19 mouse cellular contexts compared by ENCODE assay signal in genomic region chr2:102175741-102176433, GRCm38 (mm10). TPM values are rescaled to one million over a fixed set of nuclear protein-coding genes. Genes with fewer than 3 reads are reported as not detected.
A peak's percentile ranks its signal among the peaks of the same experiment; 100 is the strongest.
DNase-seq lines count a peak whose midpoint lies in the region; ATAC-seq and TF ChIP-seq lines count a peak whose summit lies in the region.
"Had no signal": no experiment of that assay in that cellular context is flagged by ENCODE, and none has a peak within 500 bp of the region (broad histone marks: within the 10 kb centered on the region; RNA-seq: fewer than 3 reads in every experiment).

No protein-coding gene starts in this region.

- no peak for DNase-seq in hindbrain, embryonic 10.5 days (ENCODE audit: low spot score)
- DNase-seq in lung, adult 2 months = no peak
- peak; percentile 25 for DNase-seq in limb, embryonic 14.5 days (ENCODE audit: low spot score)
- no peak for DNase-seq in yolk sac, embryonic 10.5 days (ENCODE audit: low spot score)
- DNase-seq: cerebellum, adult 9-10 months; heart, adult 11 months; heart, postnatal 14 days; kidney, adult 8-10 months; kidney, postnatal 25 days; layer of hippocampus, adult 9-11 months; liver; right cerebral cortex, postnatal 14 days; spleen, adult 18-20 months; thymus, postnatal 25 days had no signal

- H3K4me1 ChIP-seq in hindbrain, embryonic 12.5 days = peaks cover 12% of the 10 kb centered on the region
- H3K4me1 ChIP-seq in hindbrain, embryonic 10.5 days (replicated peaks) = no peaks in the 10 kb centered on the region
- peaks cover 15% of the 10 kb centered on the region for H3K4me1 ChIP-seq in lung, embryonic 16.5 days (replicated peaks; ENCODE audit: control insufficient read depth, insufficient read depth, low read length)
- no peaks in the 10 kb centered on the region; the same call in 1 of the 2 replicates for H3K4me1 ChIP-seq in lung, adult 2 months (ENCODE audit: control insufficient read depth, insufficient read depth, low read length)
- H3K4me1 ChIP-seq in embryonic facial prominence, embryonic 15.5 days = peaks cover 13% of the 10 kb centered on the region
- peaks cover 24% of the 10 kb centered on the region for H3K4me1 ChIP-seq in limb, embryonic 14.5 days (ENCODE audit: control insufficient read depth, insufficient read depth, low read length)

- TF ChIP-seq CTCF in lung, adult 2 months (IDR thresholded peaks at IDR 0.05; ENCODE audit: insufficient read depth, low read length) = no peak

- WGBS in hindbrain, embryonic 12.5 days = 85% methylated on average over 15 of the region's 15 CpGs
- WGBS in hindbrain, embryonic 10.5 days = 90% methylated on average over 15 of the region's 15 CpGs
- WGBS in lung, embryonic 16.5 days = 74% methylated on average over 15 of the region's 15 CpGs
- 70% methylated on average over 15 of the region's 15 CpGs for WGBS in lung, adult 2 months
- WGBS in embryonic facial prominence, embryonic 15.5 days = 66% methylated on average over 15 of the region's 15 CpGs
- 57% methylated on average over 15 of the region's 15 CpGs for whole genome bisulfite sequencing in limb, embryonic 14.5 days

- H3K36me3 ChIP-seq in hindbrain, embryonic 12.5 days = no peaks in the 10 kb centered on the region
- H3K36me3 ChIP-seq in hindbrain, embryonic 10.5 days = peaks cover 26% of the 10 kb centered on the region
- H3K36me3 ChIP-seq in lung, embryonic 16.5 days (ENCODE audit: control insufficient read depth, insufficient read depth, low read length) = no peaks in the 10 kb centered on the region; the same call in 1 of the 2 replicates
- 0 out of 2 replicates have a peak, but pooled peaks cover 4% of the 10 kb centered on the region for H3K36me3 ChIP-seq in embryonic facial prominence, embryonic 15.5 days
- no peaks in the 10 kb centered on the region for H3K36me3 ChIP-seq in limb, embryonic 14.5 days (ENCODE audit: control insufficient read depth, insufficient read depth, low read length)
- H3K36me3 ChIP-seq: heart, embryonic 12.5 days had no signal

- H3K27me3 ChIP-seq in hindbrain, embryonic 12.5 days = no peaks in the 10 kb centered on the region
- no peaks in the 10 kb centered on the region for H3K27me3 ChIP-seq in hindbrain, embryonic 10.5 days (ENCODE audit: insufficient read depth, poor library complexity, severe bottlenecking)
- H3K27me3 ChIP-seq in lung, embryonic 16.5 days (ENCODE audit: control insufficient read depth, insufficient read depth, low read depth, low read length) = no peaks in the 10 kb centered on the region
- H3K27me3 ChIP-seq in embryonic facial prominence, embryonic 15.5 days = no peaks in the 10 kb centered on the region
- no peaks in the 10 kb centered on the region for H3K27me3 ChIP-seq in limb, embryonic 14.5 days (ENCODE audit: control insufficient read depth, insufficient read depth, low read length)
- H3K27me3 ChIP-seq: heart, embryonic 12.5 days had no signal

- no peak for ATAC-seq in hindbrain, embryonic 12.5 days (ENCODE audit: low FRiP score)
- ATAC-seq in lung, embryonic 16.5 days (ENCODE audit: low read depth) = no peak
- peak; percentile 75 for ATAC-seq in embryonic facial prominence, embryonic 15.5 days (ENCODE audit: insufficient number of reproducible peaks, low FRiP score, low TSS enrichment, low read depth)
- ATAC-seq in limb, embryonic 14.5 days (ENCODE audit: low FRiP score, low read depth) = peak; percentile 88
- ATAC-seq: inflammation-experienced regulatory T-cells, adult 6 months had no signal

- H3K4me2 ChIP-seq in hindbrain, embryonic 12.5 days (replicated peaks) = no peak overlapping the region
- H3K4me2 ChIP-seq in lung, embryonic 16.5 days (ENCODE audit: low read depth, low read length) = no peak overlapping the region
- no peak overlapping the region for H3K4me2 ChIP-seq in embryonic facial prominence, embryonic 15.5 days (replicated peaks)
- H3K4me2 ChIP-seq in limb, embryonic 14.5 days (replicated peaks; ENCODE audit: low read depth, low read length, severe bottlenecking) = no peak overlapping the region; the same call in 1 of the 2 replicates
- H3K4me2 ChIP-seq: heart, embryonic 12.5 days had no signal

- H3K9ac ChIP-seq in hindbrain, embryonic 12.5 days = no peak overlapping the region
- no peak overlapping the region for H3K9ac ChIP-seq in lung, embryonic 16.5 days (ENCODE audit: low read length)
- H3K9ac ChIP-seq in embryonic facial prominence, embryonic 15.5 days = no peak overlapping the region
- no peak overlapping the region for H3K9ac ChIP-seq in limb, embryonic 14.5 days (ENCODE audit: low read depth, low read length, severe bottlenecking)
- H3K9ac ChIP-seq: heart, embryonic 12.5 days had no signal

- no peak for TF ChIP-seq POLR2A in lung, adult 2 months (IDR thresholded peaks at IDR 0.05; ENCODE audit: borderline replicate concordance, extremely low read depth, low read depth, low read length)
- TF ChIP-seq POLR2A in limb, embryonic 14.5 days (IDR thresholded peaks at IDR 0.05; ENCODE audit: borderline replicate concordance, extremely low read depth, insufficient read depth, insufficient read length) = no peak

- H3K27ac ChIP-seq in hindbrain, embryonic 12.5 days = 0 out of 2 replicates have a peak overlapping the region, but pooled peaks have one; percentile 35
- no peak overlapping the region for H3K27ac ChIP-seq in hindbrain, embryonic 10.5 days
- peak overlapping the region; percentile 18; the same call in 1 of the 2 replicates for H3K27ac ChIP-seq in lung, embryonic 16.5 days (ENCODE audit: low read length)
- 0 out of 2 replicates have a peak overlapping the region, but pooled peaks have one; percentile 48 for H3K27ac ChIP-seq in embryonic facial prominence, embryonic 15.5 days (replicated peaks)
- H3K27ac ChIP-seq in limb, embryonic 14.5 days (replicated peaks; ENCODE audit: low read depth, low read length) = peak overlapping the region; percentile 55

- no peaks in the 10 kb centered on the region for H3K9me3 ChIP-seq in hindbrain, embryonic 12.5 days (replicated peaks)
- H3K9me3 ChIP-seq in hindbrain, embryonic 10.5 days = no peaks in the 10 kb centered on the region
- H3K9me3 ChIP-seq in lung, embryonic 16.5 days (ENCODE audit: control insufficient read depth, low read length) = no peaks in the 10 kb centered on the region
- no peaks in the 10 kb centered on the region for H3K9me3 ChIP-seq in embryonic facial prominence, embryonic 15.5 days (replicated peaks)
- H3K9me3 ChIP-seq in limb, embryonic 14.5 days (ENCODE audit: control insufficient read depth, low read length) = no peaks in the 10 kb centered on the region
- H3K9me3 ChIP-seq: heart, embryonic 12.5 days had no signal

- H3K4me3 ChIP-seq in hindbrain, embryonic 12.5 days = no peak overlapping the region
- no peak overlapping the region for H3K4me3 ChIP-seq in hindbrain, embryonic 10.5 days
- H3K4me3 ChIP-seq in lung, embryonic 16.5 days (ENCODE audit: low read length) = no peak overlapping the region
- no peak overlapping the region for H3K4me3 ChIP-seq in lung, adult 2 months (replicated peaks; ENCODE audit: extremely low read depth, low read depth, low read length)
- no peak overlapping the region for H3K4me3 ChIP-seq in embryonic facial prominence, embryonic 15.5 days (replicated peaks)
- H3K4me3 ChIP-seq in limb, embryonic 14.5 days (replicated peaks; ENCODE audit: low read length) = no peak overlapping the region
- H3K4me3 ChIP-seq: heart, embryonic 12.5 days had no signal

RNA-seq across cellular contexts. Expression of gene Ldlrad3, which starts 10.3 kb away (rescaled TPM):
- polyA plus RNA-seq in hindbrain, embryonic 12.5 days (2016; fragmentation: Nextera tagmentation; extraction: Ambion mirVana) = 54.9 and 58.4 TPM in 2 replicates
- 54.4 and 55.9 TPM in 2 replicates for polyA plus RNA-seq in hindbrain, embryonic 10.5 days (2016; fragmentation: Nextera tagmentation; extraction: Ambion mirVana)
- polyA plus RNA-seq in lung, embryonic 16.5 days (2015; fragmentation: Nextera tagmentation; extraction: Ambion mirVana) = 47.2 and 50.0 TPM in 2 replicates
- 9.0 and 14.6 TPM in 2 replicates for polyA plus RNA-seq in lung, adult 2 months (2012; rRNA removed)
- polyA plus RNA-seq in embryonic facial prominence, embryonic 15.5 days (2015; fragmentation: Nextera tagmentation; extraction: Ambion mirVana) = 52.3 and 59.9 TPM in 2 replicates
- 45.1 and 53.4 TPM in 2 replicates for polyA plus RNA-seq in limb, embryonic 14.5 days (2012; rRNA removed)
- polyA plus RNA-seq in limb, embryonic 14.5 days (2014; fragmentation: Nextera tagmentation; extraction: Ambion mirVana) = 49.7 and 58.0 TPM in 2 replicates

Comparison
In these comparisons a context has a peak if more than half of its experiments do, and no peak if none do; other contexts are left out.
1. ATAC-seq: peak in embryonic facial prominence, embryonic 15.5 days (single experiment) and limb, embryonic 14.5 days (single experiment); none in hindbrain, embryonic 12.5 days (single experiment) and lung, embryonic 16.5 days (single experiment).